Mouse (Mus musculus) brown adipose tissue, adult 24 weeks (tissue): ENCODE data around the gene Cyp11a1. TPM values are rescaled to one million over a fixed set of nuclear protein-coding genes. Genes with fewer than 3 reads are reported as not detected.

Experiments
- H3K27ac ChIP-seq: fragments of 200-500 bp; replicated peaks from 2 replicates; pipeline ENCODE4 v1.5.1; 2012; ENCODE audit warnings: low read depth, mild to moderate bottlenecking, low read length
- H3K4me1 ChIP-seq: fragments of 200-500 bp; 2 replicates; pipeline ENCODE4 v1.6.1; 2012; ENCODE audit warnings: low read length, mixed read lengths; ENCODE audit not compliant: control insufficient read depth, insufficient read depth, insufficient read length
- H3K4me3 ChIP-seq: fragments of 200-500 bp; 2 replicates; pipeline ENCODE4 v1.5.1; 2012; ENCODE audit warnings: low read depth, mild to moderate bottlenecking, low read length, moderate library complexity; ENCODE audit not compliant: insufficient read depth
- polyA plus RNA-seq: library from polyadenylated mRNA; stranded (reverse); fragments of >200 nt; gene quantifications from 2 replicates; pipeline ENCODE4 v1.2.4, GENCODE M21; 2012; ENCODE audit not compliant: missing spikeins, insufficient read depth, insufficient read length

The Cyp11a1 gene
- polyA plus RNA-seq, 1 experiment, result not detected

DNA sequence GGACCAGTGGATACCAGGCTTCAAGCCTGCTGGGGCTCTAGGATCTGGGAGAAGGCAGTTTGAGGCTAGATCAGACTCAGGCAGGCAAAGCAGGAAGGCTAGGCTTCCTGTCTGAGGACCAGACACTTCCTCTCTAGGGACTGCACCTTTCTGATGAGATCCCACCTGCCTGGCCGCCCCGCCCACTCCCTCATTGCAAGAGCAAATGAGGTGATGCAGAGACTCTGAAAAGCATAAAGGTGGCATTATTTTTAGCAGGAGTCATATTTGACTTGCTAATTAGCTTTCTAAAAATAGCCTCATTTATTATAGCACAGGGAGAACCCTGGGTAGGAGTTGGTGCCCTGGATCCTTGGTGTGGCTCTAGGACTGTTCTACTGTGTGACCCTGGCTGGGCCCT, 18.1 kb upstream of the Cyp11a1 start:
- H3K4me1 ChIP-seq, result no peaks in the 10 kb centered on the region; the same call in 1 of the 2 replicates

DNA sequence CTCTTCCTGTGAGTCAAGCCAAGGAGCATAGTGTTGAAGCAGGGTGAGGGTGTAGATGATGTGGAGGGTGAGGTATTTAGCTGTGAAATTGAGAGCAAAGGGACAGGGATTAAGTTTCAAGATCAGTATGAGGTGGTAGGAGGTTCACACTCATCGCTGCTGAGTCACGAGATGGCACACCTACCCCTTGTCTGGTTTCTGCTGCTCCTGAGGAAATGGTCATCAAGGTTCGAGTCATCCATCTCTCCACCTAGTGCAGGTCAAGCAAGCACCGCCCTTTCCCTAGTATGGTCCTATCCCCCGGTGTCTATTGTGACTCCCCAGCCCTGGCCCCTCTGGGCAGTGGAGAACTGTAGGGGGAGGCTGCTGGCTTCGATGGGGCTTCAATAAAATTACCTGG, 16.9 kb upstream of the Cyp11a1 start:
- H3K4me1 ChIP-seq, result no peaks in the 10 kb centered on the region; the same call in 1 of the 2 replicates
- H3K27ac ChIP-seq, result no peak overlapping the region
- no peak overlapping the region for H3K4me3 ChIP-seq

More for the DNA sequence above, 18.1 kb upstream of the Cyp11a1 start:
- no peak overlapping the region for H3K4me3 ChIP-seq
- H3K27ac ChIP-seq, result no peak overlapping the region

DNA sequence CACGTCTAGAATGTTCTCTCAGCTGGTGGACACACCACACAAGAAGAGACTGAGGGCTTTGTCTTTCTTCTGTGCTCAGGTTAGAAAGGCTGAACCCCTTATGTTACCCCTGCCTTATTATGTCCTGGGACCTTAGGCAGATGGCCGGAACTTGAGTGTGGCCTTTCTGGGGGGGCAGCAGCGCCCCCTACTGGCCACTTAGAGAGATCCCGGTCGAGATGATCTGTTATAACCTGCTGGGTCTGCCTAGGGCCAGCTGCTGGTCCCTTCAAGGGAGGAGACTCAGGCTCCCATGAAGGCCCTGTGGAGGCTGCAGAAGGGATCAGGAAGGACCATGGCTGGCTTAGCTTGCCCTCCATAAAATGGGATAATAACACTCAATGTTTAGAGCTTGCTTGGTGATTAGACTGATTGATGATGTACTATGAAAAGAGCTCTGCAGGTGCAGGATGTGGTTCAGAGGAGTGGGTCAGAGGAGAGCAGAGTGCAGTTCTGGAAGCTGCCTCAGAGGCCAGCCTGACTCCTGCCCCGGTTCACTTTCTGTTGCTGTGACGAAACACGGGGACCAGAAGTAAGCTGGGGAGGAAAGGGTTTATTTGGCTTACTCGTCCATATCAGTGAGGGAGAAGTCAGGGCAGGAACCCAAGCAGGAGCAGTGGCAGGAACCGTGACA, 15.6 kb upstream of the Cyp11a1 start:
- no peak overlapping the region for H3K4me3 ChIP-seq
- no peak overlapping the region for H3K27ac ChIP-seq
- H3K4me1 ChIP-seq, result no peaks in the 10 kb centered on the region; the same call in 1 of the 2 replicates

DNA sequence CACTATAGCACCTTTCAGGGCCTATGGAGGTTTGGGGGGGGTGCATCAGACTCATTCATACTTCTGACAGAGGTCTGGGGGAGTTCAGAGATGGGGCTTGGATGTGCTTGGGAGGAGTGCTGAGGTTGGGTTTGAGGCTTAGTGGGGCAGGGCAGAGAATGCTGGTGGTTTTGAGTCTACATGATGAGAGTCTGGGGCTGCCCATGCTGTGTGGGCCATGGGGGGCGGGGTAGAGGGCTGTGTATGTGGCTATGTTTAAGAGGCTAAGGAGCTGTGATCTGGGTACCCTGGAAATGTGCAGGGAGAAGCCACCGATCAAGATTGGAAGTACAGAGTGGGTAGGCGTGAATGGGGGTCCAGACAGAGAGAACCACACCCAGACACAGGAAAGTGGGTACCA, 14.2 kb upstream of the Cyp11a1 start:
- H3K4me3 ChIP-seq, result no peak overlapping the region
- no peaks in the 10 kb centered on the region; the same call in 1 of the 2 replicates for H3K4me1 ChIP-seq
- no peak overlapping the region for H3K27ac ChIP-seq

DNA sequence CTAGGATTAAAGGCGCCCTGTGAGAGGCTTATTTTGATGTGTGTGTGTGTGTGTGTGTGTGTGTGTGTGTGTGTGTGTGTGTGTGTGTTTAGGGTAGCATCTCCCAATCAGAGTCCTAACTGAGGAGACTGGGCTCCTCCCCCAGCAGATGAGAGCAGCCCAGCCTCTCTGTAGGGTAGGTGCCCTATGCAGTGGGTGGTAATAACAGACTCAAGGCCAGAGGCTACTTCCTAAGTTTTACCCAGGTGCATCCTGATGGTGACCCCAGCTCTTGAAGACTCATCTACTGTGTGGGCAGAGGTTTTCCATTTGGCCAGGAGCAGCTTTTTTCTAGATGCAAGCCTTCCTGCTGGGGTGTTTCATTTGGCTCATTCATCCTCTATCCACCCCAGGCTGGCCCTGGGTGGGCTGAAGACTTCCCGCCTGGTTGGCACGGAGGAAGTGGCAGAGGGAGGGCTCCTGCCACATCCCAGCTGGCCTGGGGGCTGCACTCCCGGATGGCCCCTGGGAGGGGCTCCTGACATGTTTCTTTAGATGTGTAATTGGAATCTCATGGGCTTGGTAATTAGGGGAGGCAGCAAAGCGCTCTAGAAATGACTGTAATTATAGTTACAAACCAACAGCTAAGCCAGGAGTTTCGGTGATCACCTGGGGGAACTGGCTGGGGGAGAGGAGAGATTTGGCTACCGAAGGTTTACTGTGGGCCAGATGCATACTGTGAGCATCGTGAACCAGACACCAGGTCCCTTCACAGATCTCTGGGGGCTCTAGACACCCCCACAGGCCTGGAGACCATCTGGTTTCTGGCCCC, 13.2 kb upstream of the Cyp11a1 start:
- Histone ChIP-seq H3K4me1 (no peaks in the 10 kb centered on the region), H3K4me3 (no peak overlapping the region), H3K27ac (no peak overlapping the region)

DNA sequence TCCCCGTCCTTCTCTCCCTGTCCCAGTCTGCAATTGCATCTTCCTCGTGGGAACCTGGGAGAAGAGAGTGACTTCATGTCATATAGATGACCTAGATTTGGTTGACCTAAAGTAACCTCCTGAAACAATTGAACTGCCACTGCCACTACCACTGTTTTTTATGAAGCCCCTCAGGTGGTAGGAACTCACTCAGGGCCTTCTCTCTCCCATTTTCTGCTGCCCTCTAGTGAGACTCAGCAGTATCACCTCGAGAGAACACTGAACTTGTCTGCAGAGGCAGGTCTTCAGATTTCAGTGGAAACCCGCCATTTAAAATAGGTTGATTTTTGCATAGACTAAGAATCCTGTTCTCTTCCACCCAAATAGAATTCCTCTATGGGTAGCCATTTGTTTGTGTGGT, 10.9 kb upstream of the Cyp11a1 start:
- H3K4me1 ChIP-seq, result no peaks in the 10 kb centered on the region
- no peak overlapping the region for H3K27ac ChIP-seq
- no peak overlapping the region for H3K4me3 ChIP-seq

DNA sequence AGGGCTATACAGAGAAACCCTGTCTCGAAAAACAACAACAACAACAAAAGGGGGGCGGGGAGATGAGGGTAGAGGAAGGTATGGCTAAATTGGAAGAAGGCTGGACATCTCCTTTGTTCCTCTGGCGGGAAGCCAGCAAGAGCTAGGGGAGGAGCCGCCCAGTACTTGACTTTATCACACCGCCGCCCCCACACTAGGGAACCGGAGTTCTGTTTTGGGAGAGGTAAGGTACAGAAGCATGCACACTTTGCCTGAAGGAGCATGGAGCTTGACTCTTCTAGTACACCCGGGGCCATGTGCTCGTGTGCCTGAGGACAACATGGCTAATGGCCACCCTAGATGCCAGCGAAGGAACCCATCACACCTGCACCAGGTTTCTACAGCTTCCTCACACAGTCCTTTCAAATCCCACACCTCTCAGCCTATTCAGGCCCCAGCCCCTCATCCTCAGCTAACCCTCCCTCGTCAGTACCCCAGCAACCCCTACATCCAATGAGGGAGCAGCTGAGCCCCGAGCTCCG, 8.6 kb upstream of the Cyp11a1 start:
- H3K4me3 ChIP-seq, result no peak overlapping the region

DNA sequence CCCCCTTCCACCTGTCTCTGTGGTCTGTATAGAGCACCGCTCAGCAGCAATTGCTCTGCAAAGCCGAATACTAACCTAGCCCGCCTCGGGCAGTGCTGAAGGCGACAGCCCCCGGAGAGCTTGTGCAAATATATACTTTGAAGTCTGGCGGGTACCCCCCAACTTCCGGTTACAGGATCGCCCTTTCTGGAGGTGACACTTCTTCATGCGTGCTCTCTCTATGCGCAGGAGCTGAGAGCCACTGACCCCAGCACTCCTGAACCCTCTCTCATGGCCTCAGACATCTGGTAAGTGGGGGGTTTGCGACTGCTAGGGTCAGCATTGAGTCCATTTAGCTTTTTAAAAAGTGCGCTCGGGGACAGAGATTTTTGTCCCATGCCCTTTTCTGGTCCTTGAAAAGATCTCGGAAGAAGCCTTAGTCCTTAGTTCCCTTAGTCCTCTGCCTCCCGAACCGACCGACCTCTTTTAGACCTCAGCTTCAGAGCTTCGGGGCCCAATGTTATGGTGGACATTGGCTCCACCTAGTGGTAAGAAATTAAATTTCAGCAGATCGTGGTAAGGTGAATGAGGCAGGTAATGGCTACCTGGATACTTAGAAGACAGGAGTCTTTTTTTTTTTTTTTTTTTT, 8.1 kb upstream of the Cyp11a1 start:
- Histone ChIP-seq H3K4me3 (no peak overlapping the region), H3K4me1 (no peaks in the 10 kb centered on the region), H3K27ac (no peak overlapping the region)

More for the DNA sequence above, 8.6 kb upstream of the Cyp11a1 start:
- no peaks in the 10 kb centered on the region for H3K4me1 ChIP-seq
- H3K27ac ChIP-seq, result no peak overlapping the region

DNA sequence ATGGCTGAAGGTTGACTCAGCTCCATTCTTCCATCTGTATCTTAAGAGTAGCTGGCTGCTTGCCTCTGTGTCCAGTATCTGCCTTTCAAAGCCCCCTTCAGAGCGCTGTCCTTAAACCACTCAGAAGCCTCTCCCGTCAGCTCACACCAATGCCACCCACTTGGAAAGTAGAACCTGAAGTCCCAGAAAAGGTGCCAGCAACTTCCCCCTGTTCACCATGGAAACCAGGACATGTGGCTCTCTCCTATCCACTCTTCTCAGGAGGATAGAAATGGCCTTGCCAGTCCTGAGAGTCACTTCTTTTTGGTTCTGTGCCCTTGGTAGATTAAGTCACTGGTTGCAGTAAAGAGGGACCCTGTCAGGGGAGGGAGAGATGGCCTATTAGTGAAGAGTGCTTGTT, 7.5 kb upstream of the Cyp11a1 start:
- no peak overlapping the region for H3K27ac ChIP-seq
- H3K4me1 ChIP-seq, result no peaks in the 10 kb centered on the region
- no peak overlapping the region for H3K4me3 ChIP-seq

DNA sequence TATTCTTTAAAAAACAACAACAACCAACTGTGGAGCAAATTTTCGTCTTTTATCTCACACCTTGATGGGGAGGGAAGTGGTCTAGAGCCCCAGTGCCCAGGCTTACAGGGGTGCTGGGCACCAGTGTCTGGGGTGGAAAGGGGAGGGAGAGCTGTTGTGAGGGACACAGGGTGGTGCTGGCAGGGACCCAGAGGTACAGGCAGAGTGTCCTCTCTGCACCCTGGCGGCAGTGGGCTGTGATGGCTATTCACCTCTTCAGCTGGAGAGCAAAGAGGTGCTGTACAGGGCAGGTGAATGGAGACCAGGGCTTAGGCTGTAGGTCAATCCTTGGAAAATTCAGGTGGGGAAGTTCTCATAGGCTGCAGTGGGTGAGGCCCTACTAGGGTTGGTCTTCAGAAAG, 6.5 kb upstream of the Cyp11a1 start:
- no peak overlapping the region for H3K27ac ChIP-seq

DNA sequence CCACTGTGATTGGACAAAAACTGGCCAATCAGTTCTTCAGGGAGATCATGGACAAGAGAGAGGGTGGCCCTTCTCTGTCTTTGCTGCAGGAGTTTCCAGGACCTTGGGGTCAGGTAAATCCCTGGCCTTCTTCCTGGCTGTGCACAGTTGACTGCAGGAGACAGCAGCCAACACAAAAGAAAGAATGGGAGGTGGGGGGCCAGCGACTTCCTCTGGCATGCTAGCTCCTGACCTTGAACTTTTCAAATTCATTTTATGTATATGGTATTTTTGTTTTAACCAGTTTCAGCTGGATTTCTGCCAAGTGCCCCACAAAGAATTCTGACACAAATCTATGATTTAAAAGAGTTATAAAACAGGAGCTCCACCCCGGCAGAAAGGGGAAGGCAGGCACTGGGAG, 2.9 kb upstream of the Cyp11a1 start:
- Histone ChIP-seq H3K4me1 (no peaks in the 10 kb centered on the region), H3K4me3 (no peak overlapping the region)

More for the DNA sequence above, 6.5 kb upstream of the Cyp11a1 start:
- no peaks in the 10 kb centered on the region for H3K4me1 ChIP-seq
- H3K4me3 ChIP-seq, result no peak overlapping the region

DNA sequence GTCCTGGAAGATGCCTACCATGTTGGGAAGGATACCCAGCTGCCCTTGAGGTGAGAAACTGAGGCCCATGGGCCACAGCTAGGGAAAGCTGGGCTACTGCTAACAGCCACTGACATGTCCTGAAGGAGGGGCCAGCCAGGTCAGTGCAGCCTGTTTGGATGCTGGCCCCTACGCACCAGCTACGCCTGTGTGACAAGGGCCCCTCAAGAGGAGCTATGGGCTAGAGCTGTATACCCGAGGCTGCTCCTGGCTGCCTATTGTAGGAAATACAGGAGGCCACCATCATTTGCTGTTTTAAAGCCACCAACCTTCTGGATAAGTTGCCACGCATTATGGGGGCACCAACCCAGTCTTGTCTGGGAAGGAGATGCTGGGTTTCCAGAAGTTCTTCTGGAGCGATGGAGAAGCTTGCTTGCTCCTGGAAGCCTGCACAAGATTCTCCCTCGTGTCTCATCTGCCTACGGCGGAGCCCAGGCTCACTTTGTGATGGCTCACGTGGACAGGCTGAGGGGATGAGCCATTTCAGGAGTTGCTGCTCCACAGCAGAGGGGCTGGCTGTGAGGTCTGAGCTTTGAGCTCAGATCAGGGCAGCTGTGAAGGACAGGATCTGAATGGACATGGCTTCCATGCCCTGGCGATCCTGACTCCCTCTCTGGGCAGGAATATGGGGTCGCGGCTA, 2.3 kb downstream of the Cyp11a1 start:
- no peak overlapping the region for H3K27ac ChIP-seq
- H3K4me1 ChIP-seq, result no peaks in the 10 kb centered on the region

More for the DNA sequence above, 2.9 kb upstream of the Cyp11a1 start:
- H3K27ac ChIP-seq, result no peak overlapping the region

DNA sequence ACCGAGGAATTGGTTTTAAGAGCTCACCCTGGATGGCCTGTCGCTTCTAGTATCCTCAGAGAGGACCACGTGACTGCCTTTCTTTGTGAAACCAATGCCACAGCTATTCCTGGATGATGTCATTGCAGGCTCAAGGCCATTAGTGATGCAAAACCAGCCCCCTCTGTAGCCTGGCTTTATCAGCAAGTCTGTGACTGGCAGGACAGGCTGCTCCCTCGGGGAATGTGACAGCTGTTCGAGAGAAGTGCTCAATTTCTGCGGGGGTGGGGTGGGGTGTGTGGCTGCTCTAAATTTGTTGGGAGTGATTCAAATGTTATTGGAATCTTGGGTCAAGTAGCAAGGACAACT, 2.8 kb downstream of the Cyp11a1 start:
- H3K27ac ChIP-seq, result no peak overlapping the region
- no peak overlapping the region for H3K4me3 ChIP-seq
- H3K4me1 ChIP-seq, result no peaks in the 10 kb centered on the region

More for the DNA sequence above, 2.3 kb downstream of the Cyp11a1 start:
- no peak overlapping the region for H3K4me3 ChIP-seq

DNA sequence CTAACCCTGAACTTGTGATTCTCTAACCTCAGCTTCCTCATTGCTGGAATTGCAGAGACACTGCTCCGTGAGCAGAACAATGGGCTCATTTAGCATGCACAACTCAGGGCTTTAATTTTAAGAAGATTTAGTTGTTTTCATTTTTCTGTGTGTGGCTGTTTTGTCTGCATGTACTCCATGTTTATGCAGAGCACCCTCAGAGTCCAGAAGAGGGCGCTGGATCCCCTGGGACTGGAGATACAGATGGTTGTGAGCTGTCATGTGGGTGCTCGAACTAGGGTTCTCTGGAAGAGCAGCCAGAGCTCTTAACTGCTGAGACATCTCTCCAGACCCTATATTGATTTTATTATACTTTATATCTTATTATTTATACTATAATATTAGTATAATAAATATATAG, 3.4 kb downstream of the Cyp11a1 start:
- no peak overlapping the region for H3K4me3 ChIP-seq
- H3K4me1 ChIP-seq, result no peaks in the 10 kb centered on the region
- H3K27ac ChIP-seq, result no peak overlapping the region

DNA sequence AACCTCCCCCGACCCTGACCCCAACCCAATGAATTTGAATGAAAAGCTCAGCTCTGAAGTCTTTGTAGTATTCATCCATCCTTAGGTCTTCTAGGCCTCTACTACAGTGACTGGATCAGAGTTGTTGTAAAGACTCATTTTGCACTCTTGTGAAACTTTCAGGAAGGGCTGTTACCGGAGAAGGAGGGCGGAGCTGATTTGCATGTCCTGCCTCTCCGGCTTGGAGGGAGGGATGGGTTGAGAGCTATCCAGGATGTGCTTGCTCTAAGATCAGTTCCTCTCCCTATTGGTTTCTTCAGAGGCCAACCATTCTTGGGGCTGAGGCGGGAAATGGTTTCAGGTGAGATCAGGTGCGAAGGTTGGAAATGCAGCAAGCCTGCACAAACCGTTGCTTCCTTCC, 4.8 kb downstream of the Cyp11a1 start:
- Histone ChIP-seq H3K4me1 (no peaks in the 10 kb centered on the region), H3K4me3 (no peak overlapping the region), H3K27ac (no peak overlapping the region)
